Mouse (Mus musculus) natural killer cell, adult 2 months (primary cell): ENCODE results near the gene Plxna1.

ENCODE experiments used
- DNase-seq, 2 experiments: peaks; one replicate each; pipeline ENCODE4 v3.0.0; 2022; ENCODE audit warnings: low spot score in 2 of 2

Gene Plxna1

GRCm38 (mm10) chr6:89362281-89363106 lies at the start of gene Plxna1:
Gene Plxna1, minus strand, starts transcription at chr6:89362620.
- DNase-seq = no peak

- DNase-seq = no peak
Measured at GRCm38 (mm10) chr6:89409041-89409440, 46.6 kb upstream of the Plxna1 start.

- DNase-seq = no peak
Measured at GRCm38 (mm10) chr6:89408259-89408658, 45.8 kb upstream of the Plxna1 start.

GRCm38 (mm10) chr6:89407247-89407889 lies 44.9 kb upstream of the Plxna1 start:
- DNase-seq = no peak

GRCm38 (mm10) chr6:89404964-89405363 lies 42.5 kb upstream of the Plxna1 start:
- no peak for DNase-seq

GRCm38 (mm10) chr6:89403257-89404225 lies 41.1 kb upstream of the Plxna1 start:
- DNase-seq = no peak

GRCm38 (mm10) chr6:89402406-89402805 lies 40.0 kb upstream of the Plxna1 start:
- DNase-seq = no peak

- no peak for DNase-seq
Measured at GRCm38 (mm10) chr6:89399564-89399963, 37.1 kb upstream of the Plxna1 start.

- DNase-seq = no peak
Measured at GRCm38 (mm10) chr6:89397919-89398318, 35.5 kb upstream of the Plxna1 start.

GRCm38 (mm10) chr6:89393820-89394219 lies 31.4 kb upstream of the Plxna1 start:
- DNase-seq = no peak

GRCm38 (mm10) chr6:89392213-89392612 lies 29.8 kb upstream of the Plxna1 start:
- DNase-seq = no peak

- DNase-seq = no peak
Measured at GRCm38 (mm10) chr6:89389771-89390170, 27.4 kb upstream of the Plxna1 start.

GRCm38 (mm10) chr6:89386956-89387355 lies 24.5 kb upstream of the Plxna1 start:
- DNase-seq = no peak

- DNase-seq = no peak
Measured at GRCm38 (mm10) chr6:89384699-89385098, 22.3 kb upstream of the Plxna1 start.

GRCm38 (mm10) chr6:89381851-89382250 lies 19.4 kb upstream of the Plxna1 start:
- DNase-seq = no peak

- no peak for DNase-seq
Measured at GRCm38 (mm10) chr6:89381172-89381571, 18.8 kb upstream of the Plxna1 start.

GRCm38 (mm10) chr6:89380751-89381150 lies 18.3 kb upstream of the Plxna1 start:
- no peak for DNase-seq

- DNase-seq = no peak
Measured at GRCm38 (mm10) chr6:89378264-89378663, 15.8 kb upstream of the Plxna1 start.

GRCm38 (mm10) chr6:89368812-89369211 lies 6.4 kb upstream of the Plxna1 start:
- no peak for DNase-seq

GRCm38 (mm10) chr6:89364342-89364741 lies 1.9 kb upstream of the Plxna1 start:
- no peak for DNase-seq

- DNase-seq = no peak
Measured at GRCm38 (mm10) chr6:89363107-89363451, 659 bp upstream of the Plxna1 start.
